Comparison of ENCODE assay signal across 12 mouse cellular contexts in the genomic region with DNA sequence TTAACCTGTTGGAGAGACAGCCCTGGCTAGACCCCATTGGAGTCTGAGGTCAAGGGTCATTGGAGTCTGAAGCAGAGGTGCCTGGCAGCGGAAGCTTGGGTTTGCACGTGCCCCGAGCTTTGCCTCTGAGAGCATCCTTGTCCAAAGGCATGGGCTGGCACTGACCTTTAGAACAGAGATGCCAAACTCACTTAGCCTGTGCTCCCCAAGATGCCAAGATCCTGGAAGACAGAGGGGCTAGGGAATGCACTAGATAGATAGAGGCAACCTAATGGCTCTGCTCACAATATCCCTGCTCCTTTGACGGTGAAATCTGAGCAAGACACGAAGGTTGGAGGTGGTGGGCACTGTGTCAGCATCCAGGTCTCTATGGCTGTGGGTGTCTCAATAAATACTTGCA.
DNase-seq lines count a peak whose midpoint lies in the region; ATAC-seq and TF ChIP-seq lines count a peak whose summit lies in the region.
"Had no signal": no experiment of that assay in that cellular context is flagged by ENCODE, and none has a peak within 500 bp of the region (broad histone marks: within the 10 kb centered on the region; RNA-seq: fewer than 3 reads in every experiment).

No protein-coding gene starts in this region.

- DNase-seq in hindbrain, embryonic 10.5 days (ENCODE audit: low spot score) = no peak
- DNase-seq in ES-E14 (ENCODE audit: low read depth, low spot score) (no peak), MN1 (ENCODE audit: low spot score) (no peak)
- no peak for DNase-seq in forebrain, embryonic 11.5 days (ENCODE audit: low spot score)
- DNase-seq in limb, embryonic 11.5 days (ENCODE audit: low spot score) = no peak
- DNase-seq in urinary bladder, postnatal 4 days (ENCODE audit: low spot score in 2 of 2) = no peak
- no peak for DNase-seq in left cerebral cortex, postnatal 4 days
- DNase-seq: kidney, postnatal 14 days; right cerebral cortex, postnatal 25 days had no signal

- H3K27me3 ChIP-seq in hindbrain, embryonic 10.5 days (ENCODE audit: insufficient read depth, poor library complexity, severe bottlenecking) = peaks cover 92% of the 10 kb centered on the region
- H3K27me3 ChIP-seq in hindbrain, embryonic 16.5 days (replicated peaks; ENCODE audit: control insufficient read depth, insufficient read depth, low read length) = peaks cover 3% of the 10 kb centered on the region; the same call in 1 of the 2 replicates
- peaks cover 59% of the 10 kb centered on the region for H3K27me3 ChIP-seq in forebrain, embryonic 11.5 days (ENCODE audit: control insufficient read depth, insufficient read depth, low read length)
- peaks cover 4% of the 10 kb centered on the region; the same call in 1 of the 2 replicates for H3K27me3 ChIP-seq in limb, embryonic 11.5 days (ENCODE audit: control insufficient read depth, insufficient read depth, low read length)

- intact Hi-C loops in left cerebral cortex, postnatal 4 days (cut with DNase I) = no loop called here

- H3K4me1 ChIP-seq in hindbrain, embryonic 10.5 days (replicated peaks) = peaks cover 73% of the 10 kb centered on the region
- peaks cover 48% of the 10 kb centered on the region for H3K4me1 ChIP-seq in hindbrain, embryonic 16.5 days (ENCODE audit: control insufficient read depth, insufficient read depth, low read depth, low read length)
- peaks cover 25 to 47% of the 10 kb centered on the region in 2 experiments for H3K4me1 ChIP-seq in ES-E14 (ENCODE audit: control insufficient read depth in 2 of 2, insufficient read depth in 2 of 2, low read length in 2 of 2, poor library complexity in 1 of 2)
- peaks cover 52% of the 10 kb centered on the region for H3K4me1 ChIP-seq in forebrain, embryonic 11.5 days (replicated peaks; ENCODE audit: control insufficient read depth, insufficient read depth, low read length)
- peaks cover 42% of the 10 kb centered on the region for H3K4me1 ChIP-seq in limb, embryonic 11.5 days (ENCODE audit: control insufficient read depth, insufficient read depth, low read length)

- peak overlapping the region; percentile 29; the same call in 1 of the 2 replicates for H3K4me3 ChIP-seq in hindbrain, embryonic 10.5 days
- no peak overlapping the region for H3K4me3 ChIP-seq in hindbrain, embryonic 16.5 days (ENCODE audit: low read length)
- no peak overlapping the region for H3K4me3 ChIP-seq in ES-E14 (ENCODE audit: insufficient read depth in 1 of 2, low read depth in 1 of 2, low read length in 2 of 2, poor library complexity in 1 of 2, severe bottlenecking in 1 of 2)
- no peak overlapping the region for H3K4me3 ChIP-seq in forebrain, embryonic 11.5 days (ENCODE audit: low read depth, low read length)
- H3K4me3 ChIP-seq in limb, embryonic 11.5 days (ENCODE audit: low read depth, low read length) = no peak overlapping the region
- H3K4me3 ChIP-seq: heart, embryonic 15.5 days had no signal

- in situ Hi-C loops in ES-E14 (cut with MboI; ENCODE audit: low sequenced_read_pairs in 2 of 2, unreplicated experiment in 2 of 2) = no loop called here

- H3K9me3 ChIP-seq in hindbrain, embryonic 10.5 days = no peaks in the 10 kb centered on the region
- no peaks in the 10 kb centered on the region for H3K9me3 ChIP-seq in hindbrain, embryonic 16.5 days (ENCODE audit: control insufficient read depth, low read length)
- H3K9me3 ChIP-seq in ES-E14 (ENCODE audit: control insufficient read depth, insufficient read depth, low read depth, low read length) = no peaks in the 10 kb centered on the region
- H3K9me3 ChIP-seq in forebrain, embryonic 11.5 days (ENCODE audit: control insufficient read depth, low read length) = no peaks in the 10 kb centered on the region
- no peaks in the 10 kb centered on the region for H3K9me3 ChIP-seq in limb, embryonic 11.5 days (ENCODE audit: control insufficient read depth, low read length)
- H3K9me3 ChIP-seq: G1E; heart, embryonic 15.5 days had no signal

- H3K36me3 ChIP-seq in hindbrain, embryonic 10.5 days = no peaks in the 10 kb centered on the region
- no peaks in the 10 kb centered on the region for H3K36me3 ChIP-seq in hindbrain, embryonic 16.5 days (ENCODE audit: control insufficient read depth, insufficient read depth, low read length)
- no peaks in the 10 kb centered on the region for H3K36me3 ChIP-seq in ES-E14 (ENCODE audit: control insufficient read depth, insufficient read depth, low read length, poor library complexity, severe bottlenecking)
- no peaks in the 10 kb centered on the region for H3K36me3 ChIP-seq in forebrain, embryonic 11.5 days (ENCODE audit: control insufficient read depth, insufficient read depth, low read length)
- H3K36me3 ChIP-seq in limb, embryonic 11.5 days (ENCODE audit: control insufficient read depth, insufficient read depth, low read length) = no peaks in the 10 kb centered on the region
- H3K36me3 ChIP-seq: G1E; heart, embryonic 15.5 days had no signal

- 23% methylated on average over 5 of the region's 5 CpGs for WGBS in hindbrain, embryonic 10.5 days
- 25% methylated on average over 5 of the region's 5 CpGs for WGBS in hindbrain, embryonic 16.5 days
- WGBS in forebrain, embryonic 11.5 days = 26% methylated on average over 5 of the region's 5 CpGs
- WGBS in limb, embryonic 11.5 days = 41% methylated on average over 5 of the region's 5 CpGs

- H3K27ac ChIP-seq in hindbrain, embryonic 10.5 days = peak overlapping the region; percentile 88
- H3K27ac ChIP-seq in hindbrain, embryonic 16.5 days (ENCODE audit: low read depth, low read length) = no peak overlapping the region
- H3K27ac ChIP-seq in ES-E14 (ENCODE audit: insufficient read depth, low read depth, low read length, poor library complexity, severe bottlenecking) = peak overlapping the region; percentile 78
- peak overlapping the region; percentile 87 for H3K27ac ChIP-seq in forebrain, embryonic 11.5 days (ENCODE audit: low read depth, low read length)
- H3K27ac ChIP-seq in limb, embryonic 11.5 days (replicated peaks; ENCODE audit: low read depth, low read length) = peak overlapping the region; percentile 64; the same call in 1 of the 2 replicates
- H3K27ac ChIP-seq: heart, embryonic 15.5 days had no signal

- no peak overlapping the region for H3K9ac ChIP-seq in hindbrain, embryonic 16.5 days (ENCODE audit: low read depth, low read length)
- H3K9ac ChIP-seq in ES-E14 (ENCODE audit: insufficient read depth, low read depth, low read length, poor library complexity, severe bottlenecking) = no peak overlapping the region
- no peak overlapping the region for H3K9ac ChIP-seq in forebrain, embryonic 11.5 days (ENCODE audit: low read length)
- H3K9ac ChIP-seq in limb, embryonic 11.5 days (ENCODE audit: low read length) = no peak overlapping the region
- H3K9ac ChIP-seq: heart, embryonic 15.5 days had no signal

- ATAC-seq in hindbrain, embryonic 16.5 days = no peak
- ATAC-seq in forebrain, embryonic 11.5 days (replicated peaks; ENCODE audit: low FRiP score) = no peak
- no peak for ATAC-seq in limb, embryonic 11.5 days (ENCODE audit: insufficient number of reproducible peaks, low FRiP score, low TSS enrichment, low read depth)

- no peak overlapping the region; the same call in 1 of the 2 replicates for H3K4me2 ChIP-seq in hindbrain, embryonic 16.5 days (ENCODE audit: low read length)
- H3K4me2 ChIP-seq in forebrain, embryonic 11.5 days (ENCODE audit: low read depth, low read length, severe bottlenecking) = peak overlapping the region; percentile 29; the same call in 1 of the 2 replicates
- H3K4me2 ChIP-seq in limb, embryonic 11.5 days (ENCODE audit: low read depth, severe bottlenecking) = no peak overlapping the region
- H3K4me2 ChIP-seq: heart, embryonic 15.5 days had no signal

TF ChIP-seq in ES-E14, 5 proteins besides CTCF, POLR2A, EP300 and RAD21:
- TF ChIP-seq CHD2 (IDR thresholded peaks at IDR 0.05; ENCODE audit: low read depth, low read length) = no peak
- TF ChIP-seq MAFK (IDR thresholded peaks at IDR 0.05; ENCODE audit: insufficient read depth, low read depth, low read length) = no peak
- no peak for TF ChIP-seq HCFC1 (IDR thresholded peaks at IDR 0.05; ENCODE audit: borderline replicate concordance, insufficient read depth, low read length)
